Mouse (Mus musculus): ENCODE results near the gene Dusp16. TPM values are rescaled to one million over a fixed set of nuclear protein-coding genes. Genes with fewer than 3 reads are reported as not detected.

Dusp16 gene
- total RNA-seq, 1 experiment: 10.3 TPM

- Histone ChIP-seq H3K36me3 (ENCODE audit: control insufficient read depth, insufficient read depth, low read length, poor library complexity, severe bottlenecking) (no peaks in the 10 kb centered on the region), H3K4me3 (ENCODE audit: insufficient read depth in 1 of 2, low read depth in 1 of 2, low read length in 2 of 2, poor library complexity in 1 of 2, severe bottlenecking in 1 of 2) (no peak overlapping the region), H3K4me1 (ENCODE audit: control insufficient read depth in 2 of 2, insufficient read depth in 2 of 2, low read length in 2 of 2, poor library complexity in 1 of 2) (no peaks in the 10 kb centered on the region), H3K27ac (ENCODE audit: insufficient read depth, low read depth, low read length, poor library complexity, severe bottlenecking) (no peak overlapping the region), H3K9me3 (ENCODE audit: control insufficient read depth, insufficient read depth, low read depth, low read length) (no peaks in the 10 kb centered on the region), H3K9ac (ENCODE audit: insufficient read depth, low read depth, low read length, poor library complexity, severe bottlenecking) (no peak overlapping the region)
- in situ Hi-C loops (cut with MboI; ENCODE audit: low sequenced_read_pairs in 2 of 2, unreplicated experiment in 2 of 2): loop anchor here in 1 of 2 experiments (25.0 kb wide), 1 partner anchor 168 kb away; the partner anchor contains the start of gene Crebl2
- TF ChIP-seq ZNF384 (IDR thresholded peaks at IDR 0.05; ENCODE audit: low read depth, low read length): no peak
- no peak for TF ChIP-seq ZC3H11A (IDR thresholded peaks at IDR 0.05; ENCODE audit: borderline replicate concordance, low read depth, low read length)
- no peak for TF ChIP-seq HCFC1 (IDR thresholded peaks at IDR 0.05; ENCODE audit: borderline replicate concordance, insufficient read depth, low read length)
- TF ChIP-seq CHD2 (IDR thresholded peaks at IDR 0.05; ENCODE audit: low read depth, low read length): no peak
- no peak for DNase-seq (ENCODE audit: low read depth, low spot score)
Measured at GRCm38 (mm10) chr6:134669179-134669865, 123.1 kb downstream of the Dusp16 start.

DNA sequence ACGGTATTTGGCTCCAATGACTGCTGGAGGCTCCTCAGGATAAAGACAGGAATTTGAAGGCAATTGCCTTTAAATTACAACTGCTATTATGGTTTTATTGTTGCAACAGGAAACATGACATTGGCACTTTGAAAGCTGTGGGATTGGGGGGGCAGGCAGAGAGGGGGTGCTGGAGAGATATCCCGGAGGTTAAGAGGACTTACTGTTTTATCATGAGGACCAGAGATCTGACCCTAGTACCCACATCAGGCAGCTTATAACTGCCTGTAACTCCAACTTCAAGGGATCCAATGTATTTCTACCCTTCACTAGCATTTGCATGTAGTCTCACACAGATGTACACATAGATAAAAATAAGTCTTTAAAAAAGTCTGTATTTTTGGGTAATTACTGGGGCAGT, 123.9 kb downstream of the Dusp16 start:
- in situ Hi-C loops (cut with MboI; ENCODE audit: low sequenced_read_pairs in 2 of 2, unreplicated experiment in 2 of 2): loop anchor here in 1 of 2 experiments (25.0 kb wide), 1 partner anchor 169 kb away; the partner anchor contains the start of gene Crebl2
- H3K4me3 ChIP-seq (ENCODE audit: insufficient read depth in 1 of 2, low read depth in 1 of 2, low read length in 2 of 2, poor library complexity in 1 of 2, severe bottlenecking in 1 of 2): no peak overlapping the region
- no peak for DNase-seq (ENCODE audit: low read depth, low spot score)
- no peaks in the 10 kb centered on the region for H3K9me3 ChIP-seq (ENCODE audit: control insufficient read depth, insufficient read depth, low read depth, low read length)
- no peak for TF ChIP-seq MAFK (IDR thresholded peaks at IDR 0.05; ENCODE audit: insufficient read depth, low read depth, low read length)
- no peak for TF ChIP-seq HCFC1 (IDR thresholded peaks at IDR 0.05; ENCODE audit: borderline replicate concordance, insufficient read depth, low read length)
- TF ChIP-seq CHD2 (IDR thresholded peaks at IDR 0.05; ENCODE audit: low read depth, low read length): no peak
- TF ChIP-seq ZC3H11A (IDR thresholded peaks at IDR 0.05; ENCODE audit: borderline replicate concordance, low read depth, low read length): no peak
- TF ChIP-seq ZNF384 (IDR thresholded peaks at IDR 0.05; ENCODE audit: low read depth, low read length): no peak
- H3K36me3 ChIP-seq (ENCODE audit: control insufficient read depth, insufficient read depth, low read length, poor library complexity, severe bottlenecking): no peaks in the 10 kb centered on the region
- H3K27ac ChIP-seq (ENCODE audit: insufficient read depth, low read depth, low read length, poor library complexity, severe bottlenecking): no peak overlapping the region
- H3K9ac ChIP-seq (ENCODE audit: insufficient read depth, low read depth, low read length, poor library complexity, severe bottlenecking): no peak overlapping the region
- no peaks in the 10 kb centered on the region for H3K4me1 ChIP-seq (ENCODE audit: control insufficient read depth in 2 of 2, insufficient read depth in 2 of 2, low read length in 2 of 2, poor library complexity in 1 of 2)

DNA sequence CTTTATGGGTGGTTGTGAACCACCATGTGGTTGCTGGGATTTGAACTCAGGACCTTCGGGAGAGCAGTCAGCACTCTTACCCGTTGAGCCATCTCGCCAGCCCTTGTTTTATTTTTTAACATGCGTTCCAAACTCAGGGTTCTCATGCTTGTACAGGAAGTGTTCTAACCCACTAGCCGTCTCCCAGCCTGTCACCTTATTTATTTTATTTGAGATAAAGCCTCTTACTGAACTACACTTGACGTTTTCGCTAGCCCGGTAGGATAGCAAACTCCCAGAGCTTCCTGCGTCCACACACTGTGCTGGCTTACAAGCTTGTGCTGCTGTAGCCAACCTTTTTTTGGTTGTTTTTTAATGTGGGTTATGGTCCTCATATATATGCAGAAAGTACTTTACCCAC, 126.6 kb downstream of the Dusp16 start:
- H3K9ac ChIP-seq (ENCODE audit: insufficient read depth, low read depth, low read length, poor library complexity, severe bottlenecking): no peak overlapping the region
- no peak for DNase-seq (ENCODE audit: low read depth, low spot score)
- H3K27ac ChIP-seq (ENCODE audit: insufficient read depth, low read depth, low read length, poor library complexity, severe bottlenecking): no peak overlapping the region
- H3K4me3 ChIP-seq (ENCODE audit: insufficient read depth in 1 of 2, low read depth in 1 of 2, low read length in 2 of 2, poor library complexity in 1 of 2, severe bottlenecking in 1 of 2): no peak overlapping the region
- TF ChIP-seq CHD2 (IDR thresholded peaks at IDR 0.05; ENCODE audit: low read depth, low read length) (no peak), MAFK (IDR thresholded peaks at IDR 0.05; ENCODE audit: insufficient read depth, low read depth, low read length) (no peak), HCFC1 (IDR thresholded peaks at IDR 0.05; ENCODE audit: borderline replicate concordance, insufficient read depth, low read length) (no peak), ZNF384 (IDR thresholded peaks at IDR 0.05; ENCODE audit: low read depth, low read length) (no peak), ZC3H11A (IDR thresholded peaks at IDR 0.05; ENCODE audit: borderline replicate concordance, low read depth, low read length) (no peak)
- no peaks in the 10 kb centered on the region for H3K9me3 ChIP-seq (ENCODE audit: control insufficient read depth, insufficient read depth, low read depth, low read length)
- H3K36me3 ChIP-seq (ENCODE audit: control insufficient read depth, insufficient read depth, low read length, poor library complexity, severe bottlenecking): no peaks in the 10 kb centered on the region
- in situ Hi-C loops (cut with MboI; ENCODE audit: low sequenced_read_pairs in 2 of 2, unreplicated experiment in 2 of 2): loop anchor here in 1 of 2 experiments (25.0 kb wide), 1 partner anchor 171 kb away; the partner anchor contains the start of gene Crebl2
- H3K4me1 ChIP-seq (ENCODE audit: control insufficient read depth in 2 of 2, insufficient read depth in 2 of 2, low read length in 2 of 2, poor library complexity in 1 of 2): no peaks in the 10 kb centered on the region

Other genes starting within 250 kb of the Dusp16 start
- gene Lrp6, start 225.7 kb downstream of the Dusp16 start, total RNA-seq (2012; rRNA removed): 46.8 and 72.9 TPM in 2 replicates
- gene Mansc1, start 160.1 kb downstream of the Dusp16 start, total RNA-seq (2012; rRNA removed): 0.58 and 1.3 TPM in 2 replicates
- 8.7 and 10.1 TPM in 2 replicates for gene Borcs5, start 153.1 kb downstream of the Dusp16 start, total RNA-seq (2012; rRNA removed)
- gene Crebl2, start 37.5 kb upstream of the Dusp16 start, total RNA-seq (2012; rRNA removed): 4.3 TPM in 2 replicates
- gene Gpr19, start 106.0 kb upstream of the Dusp16 start, total RNA-seq (2012; rRNA removed): 34.7 and 36.3 TPM in 2 replicates
- gene Cdkn1b, start 127.8 kb upstream of the Dusp16 start, total RNA-seq (2012; rRNA removed): 10.7 and 15.4 TPM in 2 replicates
- 0.16 and 0.22 TPM in 2 replicates for gene Apold1, start 189.1 kb upstream of the Dusp16 start, total RNA-seq (2012; rRNA removed)
- gene Ddx47, start 219.0 kb upstream of the Dusp16 start, total RNA-seq (2012; rRNA removed): 72.4 and 75.1 TPM in 2 replicates

All from ES-E14 (cell line).